Mouse (Mus musculus) limb, embryonic 15.5 days (tissue): Measurements from ENCODE around the gene Nuak2. TPM values are rescaled to one million over a fixed set of nuclear protein-coding genes. Genes with fewer than 3 reads are reported as not detected.
"Not testable (repeated sequence)": the region's sequence is repeated elsewhere in the genome, so short reads cannot be mapped to it uniquely, and the experiment has no call there.

ENCODE experiments used
- ATAC-seq: fragments of 200-750 bp; cut with Nextera tagmentation; 2 replicates; pipeline ENCODE4 v1.8.0; 2017; ENCODE audit warnings: low read depth, moderate TSS enrichment; ENCODE audit not compliant: insufficient number of reproducible peaks, low FRiP score, low TSS enrichment
- H3K27ac ChIP-seq: fragments of 300-500 bp; sonication (generic); 2 replicates; pipeline ENCODE4 v1.5.1; 2015; ENCODE audit warnings: moderate library complexity, mild to moderate bottlenecking, inconsistent platforms
- H3K27me3 ChIP-seq: fragments of 300-500 bp; sonication (generic); 2 replicates; pipeline ENCODE4 v1.6.1; 2015; ENCODE audit warnings: inconsistent platforms
- H3K36me3 ChIP-seq: fragments of 300-500 bp; sonication (generic); 2 replicates; pipeline ENCODE4 v1.6.1; 2015; ENCODE audit warnings: inconsistent platforms
- H3K4me1 ChIP-seq: fragments of 300-500 bp; sonication (generic); 2 replicates; pipeline ENCODE4 v1.6.1; 2015; ENCODE audit warnings: inconsistent platforms
- H3K4me2 ChIP-seq: fragments of 300-500 bp; sonication (generic); 2 replicates; pipeline ENCODE4 v1.6.1; 2015; ENCODE audit warnings: mild to moderate bottlenecking, inconsistent platforms
- H3K4me3 ChIP-seq: fragments of 300-500 bp; sonication (generic); 2 replicates; pipeline ENCODE4 v1.5.1; 2015; ENCODE audit warnings: mild to moderate bottlenecking, inconsistent platforms
- H3K9ac ChIP-seq: fragments of 300-500 bp; sonication (generic); 2 replicates; pipeline ENCODE4 v1.6.1; 2015; ENCODE audit warnings: inconsistent platforms
- H3K9me3 ChIP-seq: fragments of 300-500 bp; sonication (generic); 2 replicates; pipeline ENCODE4 v1.6.1; 2016; ENCODE audit warnings: inconsistent platforms
- WGBS: fragments of 180-500 bp; shearing (Covaris S2); methylation state at CpG from one replicate; pipeline ENCODE4 v1.1.7; 2015; 5-methylcytosine and 5-hydroxymethylcytosine counted together
- polyA plus RNA-seq: library from polyadenylated mRNA; unstranded; fragments of >200 nt; fragmentation: Nextera tagmentation; extraction: Ambion mirVana; gene quantifications from 2 replicates; pipeline ENCODE4 v1.2.1, GENCODE M21; 2015

Nuak2 gene
- 6.9 and 8.2 TPM in 2 replicates for polyA plus RNA-seq

DNA sequence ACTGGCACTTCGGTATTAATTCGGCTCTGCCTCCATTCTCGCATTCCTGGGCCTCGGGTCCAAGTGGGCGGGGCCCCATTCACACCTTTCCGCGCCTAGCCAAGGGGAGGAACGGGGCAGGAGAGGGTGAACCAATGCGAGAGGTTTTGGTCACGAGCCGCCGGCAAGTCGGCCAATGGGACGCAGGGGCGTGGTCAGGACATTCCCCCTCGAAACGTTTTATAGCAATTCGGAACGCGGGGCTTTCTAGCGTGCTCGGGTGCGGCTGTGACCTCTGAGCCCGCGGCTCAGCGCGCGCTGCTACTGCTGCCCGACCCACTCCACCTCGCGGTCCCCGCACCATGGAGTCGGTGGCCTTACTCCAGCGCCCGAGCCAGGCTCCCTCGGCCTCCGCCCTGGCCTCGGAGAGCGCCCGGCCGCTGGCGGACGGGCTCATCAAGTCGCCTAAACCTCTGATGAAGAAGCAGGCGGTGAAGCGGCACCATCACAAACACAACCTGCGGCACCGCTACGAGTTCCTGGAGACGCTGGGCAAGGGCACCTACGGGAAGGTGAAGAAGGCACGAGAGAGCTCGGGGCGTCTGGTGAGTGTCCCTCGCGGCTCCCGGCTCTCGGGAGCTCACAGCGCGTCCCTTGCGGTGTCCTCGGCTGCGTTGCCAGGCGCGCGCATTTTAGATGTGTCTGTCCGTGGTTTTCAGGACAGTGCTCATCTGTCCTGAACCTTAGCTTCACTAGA is at the start of gene Nuak2:
TSS of gene Nuak2 (plus strand) at position 238 of the 736 bp plus-strand sequence.
- WGBS = under 1% methylated on average over 67 of the region's 67 CpGs
- peak within 1 kb of the TSS; percentile 50 for H3K4me3 ChIP-seq
- H3K4me1 ChIP-seq = peaks cover 36% of the 10 kb centered on the region
- peaks cover 36% of the 10 kb centered on the region for H3K27me3 ChIP-seq
- H3K4me2 ChIP-seq = peak within 1 kb of the TSS; percentile 90
- no peaks in the 10 kb centered on the region for H3K36me3 ChIP-seq
- H3K9ac ChIP-seq = peak within 1 kb of the TSS; percentile 18
- ATAC-seq = peak; percentile 60; the same call in 1 of the 2 replicates
- H3K9me3 ChIP-seq = no peaks in the 10 kb centered on the region
- no peak within 1 kb of the TSS for H3K27ac ChIP-seq

DNA sequence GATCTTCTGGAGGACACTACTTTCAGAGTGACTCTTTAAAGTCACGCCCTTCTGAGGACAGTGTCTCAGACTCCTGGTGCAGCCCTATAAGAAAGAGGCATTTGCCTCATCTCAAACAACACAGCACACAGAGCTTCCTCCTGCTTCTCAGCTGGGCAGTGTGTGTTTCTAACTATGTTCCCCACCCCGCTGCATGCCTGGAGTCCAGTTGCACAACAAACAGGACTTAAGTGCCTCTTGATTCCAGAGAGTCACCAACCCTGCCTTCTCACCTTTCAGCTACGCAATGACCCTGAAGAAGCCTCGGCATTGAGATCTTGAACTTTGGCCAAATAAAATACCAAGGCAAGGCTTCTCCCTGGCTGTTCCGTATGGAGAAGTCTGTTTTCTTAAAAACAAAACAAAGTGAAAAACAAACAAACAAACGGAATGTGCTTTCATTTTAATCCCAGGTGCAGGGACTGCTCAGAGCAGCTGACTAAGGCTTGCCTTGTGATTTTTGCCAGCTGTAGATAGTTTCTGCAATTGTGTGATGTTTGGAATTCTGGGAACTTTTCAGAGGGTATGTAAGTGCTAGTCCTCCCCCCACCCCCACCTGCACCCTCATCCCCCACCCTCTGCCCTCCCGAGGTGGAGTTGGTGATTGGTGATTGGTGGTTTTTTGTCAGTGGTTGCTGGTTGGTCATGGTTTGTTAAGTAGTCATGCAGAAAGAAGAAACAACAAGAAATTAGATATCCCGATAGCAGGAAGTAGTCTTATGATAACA is 49.0 kb upstream of the Nuak2 start:
- no peak overlapping the region for H3K9ac ChIP-seq
- H3K27me3 ChIP-seq = no peaks in the 10 kb centered on the region
- 46% methylated on average over 8 of the region's 8 CpGs for WGBS
- H3K4me1 ChIP-seq = peaks cover 7% of the 10 kb centered on the region
- H3K36me3 ChIP-seq = no peaks in the 10 kb centered on the region
- H3K4me3 ChIP-seq = no peak overlapping the region
- H3K27ac ChIP-seq = no peak overlapping the region
- no peak for ATAC-seq
- no peak overlapping the region for H3K4me2 ChIP-seq
- H3K9me3 ChIP-seq = no peaks in the 10 kb centered on the region

DNA sequence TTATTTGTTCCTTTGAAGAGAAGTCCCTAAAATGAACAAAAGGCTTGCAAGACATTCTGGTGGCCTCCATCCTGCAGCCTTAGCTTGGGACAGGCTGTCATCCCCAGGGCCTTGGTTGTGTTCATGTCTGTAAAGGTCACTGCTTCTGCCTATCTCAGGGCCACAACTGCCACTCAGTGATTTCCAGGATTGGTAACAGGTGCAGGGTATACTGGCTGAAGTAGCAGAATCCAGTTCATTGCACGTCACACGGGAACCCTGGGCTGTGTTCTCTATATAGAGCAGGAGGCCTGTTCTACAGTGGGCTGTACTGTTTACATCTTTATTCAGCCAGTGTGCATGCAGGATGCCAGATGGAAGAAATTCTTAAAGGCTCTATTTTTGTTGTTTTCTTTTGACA is 48.0 kb upstream of the Nuak2 start:
- no peaks in the 10 kb centered on the region for H3K27me3 ChIP-seq

DNA sequence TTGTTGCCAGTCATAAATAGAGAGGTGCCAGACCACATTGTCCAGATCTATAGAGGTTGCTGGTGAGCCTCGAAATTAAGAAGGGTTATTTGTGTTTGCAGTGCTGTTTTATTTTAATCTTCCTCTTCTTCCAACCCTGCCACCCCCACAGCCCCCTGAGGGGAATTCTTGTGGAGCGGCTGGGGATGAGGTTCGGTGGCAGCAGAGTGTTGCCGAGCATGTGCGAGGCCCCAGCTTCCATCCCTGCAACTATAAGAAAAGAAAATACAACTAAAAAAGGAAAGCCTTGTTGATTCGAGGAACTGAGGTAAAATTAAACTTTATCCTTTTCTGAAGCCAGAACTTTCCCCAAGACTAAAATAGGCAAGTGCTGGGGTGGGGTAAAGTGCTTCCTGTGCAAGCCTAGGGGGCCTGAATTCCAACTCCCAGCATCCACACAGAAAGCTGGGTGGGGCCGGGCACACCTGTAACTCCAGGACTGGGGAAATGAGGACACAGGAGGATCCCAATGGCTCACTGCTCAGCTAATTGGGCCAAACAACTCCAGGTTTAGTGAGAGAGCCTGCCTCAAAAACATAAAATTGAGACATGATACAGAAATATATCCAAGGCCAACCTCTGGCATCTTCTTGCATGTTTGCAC is 47.4 kb upstream of the Nuak2 start:
- Histone ChIP-seq H3K4me3 (no peak overlapping the region), H3K4me2 (no peak overlapping the region), H3K27me3 (no peaks in the 10 kb centered on the region), H3K9ac (no peak overlapping the region), H3K27ac (no peak overlapping the region), H3K4me1 (peaks cover 7% of the 10 kb centered on the region), H3K9me3 (no peaks in the 10 kb centered on the region), H3K36me3 (no peaks in the 10 kb centered on the region)
- no peak for ATAC-seq
- WGBS = 37% methylated on average over 7 of the region's 7 CpGs

More for the DNA sequence above, 48.0 kb upstream of the Nuak2 start:
- Histone ChIP-seq H3K4me2 (no peak overlapping the region), H3K4me3 (no peak overlapping the region), H3K4me1 (peaks cover 7% of the 10 kb centered on the region), H3K27ac (no peak overlapping the region), H3K9ac (no peak overlapping the region), H3K36me3 (no peaks in the 10 kb centered on the region), H3K9me3 (no peaks in the 10 kb centered on the region)
- no peak for ATAC-seq
- 41% methylated on average over 2 of the region's 2 CpGs for WGBS

DNA sequence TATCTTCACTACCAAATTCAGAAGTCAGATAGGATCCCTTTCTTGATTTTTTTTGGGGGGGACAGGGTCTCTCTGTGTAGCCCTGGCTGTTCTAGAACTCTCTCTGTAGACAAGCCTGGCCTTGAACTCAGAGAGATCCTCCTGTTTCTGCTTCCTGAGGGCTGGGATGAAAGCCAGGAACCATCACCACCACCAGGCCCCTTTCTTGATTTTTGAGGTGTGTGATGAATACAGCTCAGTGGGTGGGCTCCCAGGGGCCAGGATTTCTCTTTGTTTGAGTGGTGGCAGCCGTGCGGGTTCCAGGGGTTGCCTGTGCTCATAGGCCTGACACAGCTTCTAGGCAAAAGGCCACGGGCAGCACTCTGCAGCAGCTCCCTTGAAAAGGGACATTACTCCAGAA is 44.7 kb upstream of the Nuak2 start:
- 74% methylated on average over 3 of the region's 3 CpGs for WGBS
- Histone ChIP-seq H3K9ac (no peak overlapping the region), H3K9me3 (no peaks in the 10 kb centered on the region), H3K36me3 (no peaks in the 10 kb centered on the region), H3K4me2 (no peak overlapping the region), H3K4me3 (no peak overlapping the region), H3K4me1 (peaks cover 3% of the 10 kb centered on the region; the same call in 1 of the 2 replicates), H3K27ac (no peak overlapping the region), H3K27me3 (no peaks in the 10 kb centered on the region)
- no peak for ATAC-seq

DNA sequence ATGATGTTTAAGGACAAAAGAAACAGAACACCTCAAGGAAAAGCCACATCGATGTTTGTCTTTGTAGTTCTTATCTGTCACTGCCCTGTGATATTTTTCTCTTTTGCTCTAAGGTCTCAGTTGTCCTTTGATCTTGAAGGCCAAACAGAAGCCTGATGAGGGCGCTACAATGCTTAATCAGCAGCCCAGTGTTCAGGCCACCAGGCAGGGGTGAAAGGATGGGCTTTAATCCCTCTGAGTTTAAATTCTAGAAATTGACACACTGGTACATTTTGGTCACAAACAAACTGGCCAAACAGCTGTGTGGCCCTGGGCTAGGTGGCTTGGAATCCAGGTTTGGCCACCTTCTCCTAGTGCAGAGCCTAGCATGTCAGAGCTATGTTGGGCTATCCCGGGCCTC is 39.2 kb upstream of the Nuak2 start:
- no peak overlapping the region for H3K9ac ChIP-seq
- no peak overlapping the region for H3K4me3 ChIP-seq
- no peaks in the 10 kb centered on the region for H3K27me3 ChIP-seq
- H3K9me3 ChIP-seq = no peaks in the 10 kb centered on the region
- no peak overlapping the region for H3K4me2 ChIP-seq
- no peak for ATAC-seq
- no peak overlapping the region for H3K27ac ChIP-seq
- 62% methylated on average over 3 of the region's 3 CpGs for WGBS
- H3K4me1 ChIP-seq = no peaks in the 10 kb centered on the region
- H3K36me3 ChIP-seq = no peaks in the 10 kb centered on the region

DNA sequence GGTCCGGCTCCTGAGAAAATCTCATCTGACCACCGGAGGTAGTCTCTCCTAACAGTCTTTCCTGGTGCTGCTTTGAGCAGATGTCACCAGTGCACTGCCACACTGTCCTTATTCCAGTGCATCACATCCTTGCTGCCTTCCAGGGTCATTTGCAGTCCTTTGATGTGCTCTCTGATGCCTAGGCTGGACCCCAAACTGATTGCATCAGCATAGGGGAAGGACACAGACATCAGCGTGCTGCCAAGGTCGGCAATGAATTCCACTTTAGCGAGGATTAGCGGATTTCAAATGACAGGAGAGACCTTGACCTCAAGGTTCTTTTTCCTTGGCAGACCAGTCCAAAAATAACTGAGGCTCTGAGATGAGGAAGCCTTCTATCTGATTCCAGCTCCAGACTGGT is 38.8 kb upstream of the Nuak2 start:
- Histone ChIP-seq H3K4me2 (no peak overlapping the region), H3K9me3 (no peaks in the 10 kb centered on the region), H3K9ac (no peak overlapping the region), H3K27ac (no peak overlapping the region), H3K4me1 (0 out of 2 replicates have a peak, but pooled peaks cover 2% of the 10 kb centered on the region), H3K4me3 (no peak overlapping the region), H3K27me3 (no peaks in the 10 kb centered on the region), H3K36me3 (no peaks in the 10 kb centered on the region)
- no peak for ATAC-seq
- 57% methylated on average over 6 of the region's 6 CpGs for WGBS

DNA sequence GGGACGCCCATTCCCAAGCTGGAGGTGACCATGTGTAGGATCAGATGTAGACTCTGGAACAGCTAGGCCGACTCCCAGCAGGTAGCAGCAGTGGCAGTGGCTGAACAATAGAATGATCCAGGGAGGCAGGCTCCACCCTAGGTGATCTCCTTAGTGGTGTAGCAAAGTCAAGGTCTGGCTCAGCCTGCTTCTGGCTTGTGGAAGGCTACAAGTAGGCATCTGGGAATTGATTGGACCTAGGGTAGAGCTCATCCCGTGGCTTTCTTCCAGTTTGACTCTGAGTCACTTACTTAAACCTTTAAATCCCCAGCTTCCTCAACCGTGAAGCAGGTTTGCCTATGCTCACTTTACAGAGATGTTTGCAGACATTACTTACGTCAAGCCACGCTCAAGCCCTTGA is 35.3 kb upstream of the Nuak2 start:
- not testable (repeated sequence) for ATAC-seq, H3K36me3 ChIP-seq, H3K4me2 ChIP-seq, H3K27ac ChIP-seq, H3K27me3 ChIP-seq, H3K9ac ChIP-seq, H3K9me3 ChIP-seq, H3K4me3 ChIP-seq, H3K4me1 ChIP-seq
- WGBS = 69% methylated on average over 6 of the region's 6 CpGs

DNA sequence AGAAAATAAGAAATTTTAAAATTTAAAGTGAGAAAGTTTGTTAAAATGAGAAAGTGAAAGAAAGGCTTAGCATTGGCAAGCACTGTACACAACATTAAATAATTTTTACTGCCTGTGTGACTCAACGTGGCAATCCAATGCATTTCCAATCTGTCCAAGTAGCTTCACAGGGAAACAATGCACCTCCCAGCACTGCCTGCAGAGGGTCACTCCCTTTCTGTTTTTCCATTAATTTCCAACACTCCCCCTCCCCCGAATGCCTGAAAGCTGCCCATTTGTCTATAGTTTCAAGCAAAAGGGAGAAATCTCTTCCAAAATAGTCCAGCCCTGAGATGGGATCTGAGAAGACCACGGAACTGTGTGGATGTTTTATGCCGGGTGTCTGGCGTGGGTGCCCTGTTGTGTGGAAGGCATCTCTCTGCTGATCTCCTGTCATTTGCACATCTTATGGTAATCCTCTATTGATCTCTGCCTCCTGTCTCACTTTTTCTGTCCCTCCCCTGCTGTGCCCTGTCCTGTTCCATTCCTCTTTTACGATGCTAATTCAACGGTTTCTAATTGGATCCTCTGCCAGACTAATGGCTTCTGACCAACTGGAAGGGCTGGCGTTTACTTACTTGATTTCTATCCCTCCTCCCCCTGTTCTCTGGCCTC is 34.3 kb upstream of the Nuak2 start:
- 25% methylated on average over 8 of the region's 8 CpGs for WGBS

DNA sequence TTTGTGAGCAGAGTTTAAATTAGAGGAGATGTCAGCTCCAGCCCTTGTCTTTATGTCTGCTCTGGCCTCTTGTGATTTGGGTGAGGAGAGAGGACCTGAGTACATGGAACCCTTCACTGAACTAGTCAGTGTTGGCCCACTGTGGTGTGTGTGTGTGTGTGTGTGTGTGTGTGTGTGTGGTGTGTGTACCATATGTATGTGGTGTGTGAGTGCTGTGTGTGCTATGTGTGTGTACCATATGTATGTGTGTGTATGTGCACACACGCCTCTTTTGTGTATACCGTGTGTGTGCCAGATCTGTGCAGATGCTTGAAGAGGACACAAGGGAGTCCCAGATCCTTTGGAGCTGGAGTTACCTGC is 33.8 kb upstream of the Nuak2 start:
- Histone ChIP-seq H3K4me1 (0 out of 2 replicates have a peak, but pooled peaks cover 2% of the 10 kb centered on the region), H3K4me3 (no peak overlapping the region), H3K4me2 (no peak overlapping the region), H3K9me3 (no peaks in the 10 kb centered on the region), H3K36me3 (no peaks in the 10 kb centered on the region), H3K27me3 (no peaks in the 10 kb centered on the region; the same call in 1 of the 2 replicates), H3K27ac (no peak overlapping the region), H3K9ac (no peak overlapping the region)
- no peak for ATAC-seq
- WGBS = 87% methylated on average over 2 of the region's 2 CpGs

More for the DNA sequence above, 34.3 kb upstream of the Nuak2 start:
- no peaks in the 10 kb centered on the region for H3K36me3 ChIP-seq
- 0 out of 2 replicates have a peak, but pooled peaks cover 2% of the 10 kb centered on the region for H3K4me1 ChIP-seq
- H3K4me2 ChIP-seq = no peak overlapping the region
- H3K9me3 ChIP-seq = no peaks in the 10 kb centered on the region
- H3K27ac ChIP-seq = no peak overlapping the region
- no peak overlapping the region for H3K9ac ChIP-seq
- no peaks in the 10 kb centered on the region; the same call in 1 of the 2 replicates for H3K27me3 ChIP-seq
- no peak for ATAC-seq
- H3K4me3 ChIP-seq = no peak overlapping the region

DNA sequence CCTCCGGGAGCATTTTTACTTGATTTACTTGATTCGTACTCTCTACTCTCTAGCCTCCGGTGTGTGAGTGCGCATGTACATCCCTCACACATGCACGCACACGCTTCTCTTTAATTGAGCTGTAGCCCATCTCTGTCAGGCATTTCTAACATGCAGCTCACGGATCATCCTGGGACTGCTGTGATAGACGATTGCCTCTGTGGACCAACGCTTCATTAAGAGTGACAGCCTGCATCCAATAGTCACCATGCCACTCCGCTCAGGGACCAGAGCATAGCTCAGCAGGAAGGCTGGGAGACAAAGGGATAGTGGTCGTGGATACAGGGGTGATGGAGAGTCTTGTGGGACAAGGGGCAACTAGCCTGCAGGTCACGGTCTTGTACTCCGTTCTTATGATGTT is 32.9 kb upstream of the Nuak2 start:
- no peaks in the 10 kb centered on the region for H3K36me3 ChIP-seq
- no peak overlapping the region for H3K27ac ChIP-seq
- H3K4me1 ChIP-seq = 0 out of 2 replicates have a peak, but pooled peaks cover 2% of the 10 kb centered on the region
- no peaks in the 10 kb centered on the region for H3K9me3 ChIP-seq
- ATAC-seq = no peak
- H3K4me3 ChIP-seq = no peak overlapping the region
- WGBS = 69% methylated on average over 13 of the region's 13 CpGs
- no peak overlapping the region for H3K9ac ChIP-seq
- no peaks in the 10 kb centered on the region; the same call in 1 of the 2 replicates for H3K27me3 ChIP-seq
- no peak overlapping the region for H3K4me2 ChIP-seq
